Mouse (Mus musculus): ENCODE data around the gene H2al1i.
"Not testable (repeated sequence)": the region's sequence is repeated elsewhere in the genome, so short reads cannot be mapped to it uniquely, and the experiment has no call there.

- TF ChIP-seq MAFK (IDR thresholded peaks at IDR 0.05; ENCODE audit: insufficient read depth, low read depth, low read length); ZC3H11A (IDR thresholded peaks at IDR 0.05; ENCODE audit: borderline replicate concordance, low read depth, low read length); ZNF384 (IDR thresholded peaks at IDR 0.05; ENCODE audit: low read depth, low read length); CHD2 (IDR thresholded peaks at IDR 0.05; ENCODE audit: low read depth, low read length): not testable (repeated sequence)
Observed at GRCm38 (mm10) chrX:11324359-11324758, at the start of gene H2al1i.

Measured in ES-E14 (cell line).